Mouse (Mus musculus): ENCODE results near the gene Letmd1. TPM values are rescaled to one million over a fixed set of nuclear protein-coding genes. Genes with fewer than 3 reads are reported as not detected.
A peak's percentile ranks its signal among the peaks of the same experiment; 100 is the strongest.
"Not testable (repeated sequence)": the region's sequence is repeated elsewhere in the genome, so short reads cannot be mapped to it uniquely, and the experiment has no call there.

Letmd1 gene
- total RNA-seq, 1 experiment = 11.2 TPM

- H3K36me3 ChIP-seq (ENCODE audit: control insufficient read depth, insufficient read depth, low read length, poor library complexity, severe bottlenecking) = peaks cover 22% of the 10 kb centered on the region
- in situ Hi-C loops (cut with MboI; ENCODE audit: low sequenced_read_pairs in 2 of 2, unreplicated experiment in 2 of 2) = no loop called here
- no peak overlapping the region for H3K9ac ChIP-seq (ENCODE audit: insufficient read depth, low read depth, low read length, poor library complexity, severe bottlenecking)
- TF ChIP-seq CHD2 (IDR thresholded peaks at IDR 0.05; ENCODE audit: low read depth, low read length) (no peak), MAFK (IDR thresholded peaks at IDR 0.05; ENCODE audit: insufficient read depth, low read depth, low read length) (peak; percentile 62), ZNF384 (IDR thresholded peaks at IDR 0.05; ENCODE audit: low read depth, low read length) (no peak), ZC3H11A (IDR thresholded peaks at IDR 0.05; ENCODE audit: borderline replicate concordance, low read depth, low read length) (no peak)
- no peaks in the 10 kb centered on the region for H3K9me3 ChIP-seq (ENCODE audit: control insufficient read depth, insufficient read depth, low read depth, low read length)
- H3K27ac ChIP-seq (ENCODE audit: insufficient read depth, low read depth, low read length, poor library complexity, severe bottlenecking) = no peak overlapping the region
- peaks cover 0 to 21% of the 10 kb centered on the region in 2 experiments; a peak in 2 of 4 replicates for H3K4me1 ChIP-seq (ENCODE audit: control insufficient read depth in 2 of 2, insufficient read depth in 2 of 2, low read length in 2 of 2, poor library complexity in 1 of 2)
- H3K4me3 ChIP-seq (ENCODE audit: insufficient read depth in 1 of 2, low read depth in 1 of 2, low read length in 2 of 2, poor library complexity in 1 of 2, severe bottlenecking in 1 of 2) = no peak overlapping the region
- DNase-seq (ENCODE audit: low read depth, low spot score) = no peak
These were observed 18.2 kb downstream of the Letmd1 start for GRCm38 (mm10) chr15:100487050-100487449.

- H3K27ac ChIP-seq (ENCODE audit: insufficient read depth, low read depth, low read length, poor library complexity, severe bottlenecking); H3K9me3 ChIP-seq (ENCODE audit: control insufficient read depth, insufficient read depth, low read depth, low read length); DNase-seq (ENCODE audit: low read depth, low spot score); in situ Hi-C loops (cut with MboI; ENCODE audit: low sequenced_read_pairs in 2 of 2, unreplicated experiment in 2 of 2); H3K4me3 ChIP-seq (ENCODE audit: insufficient read depth in 1 of 2, low read depth in 1 of 2, low read length in 2 of 2, poor library complexity in 1 of 2, severe bottlenecking in 1 of 2); H3K9ac ChIP-seq (ENCODE audit: insufficient read depth, low read depth, low read length, poor library complexity, severe bottlenecking): not testable (repeated sequence)
- H3K36me3 ChIP-seq (ENCODE audit: control insufficient read depth, insufficient read depth, low read length, poor library complexity, severe bottlenecking) = peaks cover 12% of the 10 kb centered on the region
- H3K4me1 ChIP-seq (ENCODE audit: control insufficient read depth in 2 of 2, insufficient read depth in 2 of 2, low read length in 2 of 2, poor library complexity in 1 of 2) = peaks cover 0 to 16% of the 10 kb centered on the region in 2 experiments; a peak in 2 of 4 replicates
These were observed 19.5 kb downstream of the Letmd1 start for GRCm38 (mm10) chr15:100488297-100488696.

- TF ChIP-seq CHD2 (IDR thresholded peaks at IDR 0.05; ENCODE audit: low read depth, low read length) (no peak), ZNF384 (IDR thresholded peaks at IDR 0.05; ENCODE audit: low read depth, low read length) (no peak), MAFK (IDR thresholded peaks at IDR 0.05; ENCODE audit: insufficient read depth, low read depth, low read length) (no peak), ZC3H11A (IDR thresholded peaks at IDR 0.05; ENCODE audit: borderline replicate concordance, low read depth, low read length) (no peak), HCFC1 (IDR thresholded peaks at IDR 0.05; ENCODE audit: borderline replicate concordance, insufficient read depth, low read length) (no peak)
- no peak overlapping the region for H3K27ac ChIP-seq (ENCODE audit: insufficient read depth, low read depth, low read length, poor library complexity, severe bottlenecking)
- no peak overlapping the region for H3K9ac ChIP-seq (ENCODE audit: insufficient read depth, low read depth, low read length, poor library complexity, severe bottlenecking)
- no peaks in the 10 kb centered on the region for H3K9me3 ChIP-seq (ENCODE audit: control insufficient read depth, insufficient read depth, low read depth, low read length)
- in situ Hi-C loops (cut with MboI; ENCODE audit: low sequenced_read_pairs in 2 of 2, unreplicated experiment in 2 of 2) = no loop called here
- peaks cover 5 to 15% of the 10 kb centered on the region in 2 experiments; a peak in 2 of 4 replicates for H3K4me1 ChIP-seq (ENCODE audit: control insufficient read depth in 2 of 2, insufficient read depth in 2 of 2, low read length in 2 of 2, poor library complexity in 1 of 2)
- no peak overlapping the region for H3K4me3 ChIP-seq (ENCODE audit: insufficient read depth in 1 of 2, low read depth in 1 of 2, low read length in 2 of 2, poor library complexity in 1 of 2, severe bottlenecking in 1 of 2)
- no peak for DNase-seq (ENCODE audit: low read depth, low spot score)
- peaks cover 9% of the 10 kb centered on the region for H3K36me3 ChIP-seq (ENCODE audit: control insufficient read depth, insufficient read depth, low read length, poor library complexity, severe bottlenecking)
These were observed 20.4 kb downstream of the Letmd1 start for GRCm38 (mm10) chr15:100489263-100489662.

- peaks cover 6% of the 10 kb centered on the region; the same call in 1 of the 2 replicates for H3K36me3 ChIP-seq (ENCODE audit: control insufficient read depth, insufficient read depth, low read length, poor library complexity, severe bottlenecking)
- in situ Hi-C loops (cut with MboI; ENCODE audit: low sequenced_read_pairs in 2 of 2, unreplicated experiment in 2 of 2) = no loop called here
- H3K4me3 ChIP-seq (ENCODE audit: insufficient read depth in 1 of 2, low read depth in 1 of 2, low read length in 2 of 2, poor library complexity in 1 of 2, severe bottlenecking in 1 of 2) = no peak overlapping the region
- DNase-seq (ENCODE audit: low read depth, low spot score) = no peak
- H3K4me1 ChIP-seq (ENCODE audit: control insufficient read depth in 2 of 2, insufficient read depth in 2 of 2, low read length in 2 of 2, poor library complexity in 1 of 2) = peaks cover 5 to 8% of the 10 kb centered on the region in 2 experiments; a peak in 2 of 4 replicates
- H3K9me3 ChIP-seq (ENCODE audit: control insufficient read depth, insufficient read depth, low read depth, low read length) = no peaks in the 10 kb centered on the region
- TF ChIP-seq ZNF384 (IDR thresholded peaks at IDR 0.05; ENCODE audit: low read depth, low read length) (no peak), CHD2 (IDR thresholded peaks at IDR 0.05; ENCODE audit: low read depth, low read length) (no peak), ZC3H11A (IDR thresholded peaks at IDR 0.05; ENCODE audit: borderline replicate concordance, low read depth, low read length) (no peak), HCFC1 (IDR thresholded peaks at IDR 0.05; ENCODE audit: borderline replicate concordance, insufficient read depth, low read length) (no peak), MAFK (IDR thresholded peaks at IDR 0.05; ENCODE audit: insufficient read depth, low read depth, low read length) (no peak)
- no peak overlapping the region for H3K9ac ChIP-seq (ENCODE audit: insufficient read depth, low read depth, low read length, poor library complexity, severe bottlenecking)
- no peak overlapping the region for H3K27ac ChIP-seq (ENCODE audit: insufficient read depth, low read depth, low read length, poor library complexity, severe bottlenecking)
These were observed 23.1 kb downstream of the Letmd1 start for GRCm38 (mm10) chr15:100491966-100492365.

- H3K4me1 ChIP-seq (ENCODE audit: control insufficient read depth in 2 of 2, insufficient read depth in 2 of 2, low read length in 2 of 2, poor library complexity in 1 of 2) = peaks cover 5% of the 10 kb centered on the region in 2 experiments; a peak in 2 of 4 replicates
These were observed 25.8 kb downstream of the Letmd1 start for GRCm38 (mm10) chr15:100494647-100495046.

More at GRCm38 (mm10) chr15:100494647-100495046, 25.8 kb downstream of the Letmd1 start:
- no peaks in the 10 kb centered on the region for H3K36me3 ChIP-seq (ENCODE audit: control insufficient read depth, insufficient read depth, low read length, poor library complexity, severe bottlenecking)
- H3K27ac ChIP-seq (ENCODE audit: insufficient read depth, low read depth, low read length, poor library complexity, severe bottlenecking) = no peak overlapping the region
- TF ChIP-seq HCFC1 (IDR thresholded peaks at IDR 0.05; ENCODE audit: borderline replicate concordance, insufficient read depth, low read length) = no peak
- H3K9ac ChIP-seq (ENCODE audit: insufficient read depth, low read depth, low read length, poor library complexity, severe bottlenecking) = peak overlapping the region; percentile 85
- H3K4me3 ChIP-seq (ENCODE audit: insufficient read depth in 1 of 2, low read depth in 1 of 2, low read length in 2 of 2, poor library complexity in 1 of 2, severe bottlenecking in 1 of 2) = peak overlapping the region; percentile 68 to 85
- DNase-seq (ENCODE audit: low read depth, low spot score) = no peak
- in situ Hi-C loops (cut with MboI; ENCODE audit: low sequenced_read_pairs in 2 of 2, unreplicated experiment in 2 of 2) = no loop called here
- H3K9me3 ChIP-seq (ENCODE audit: control insufficient read depth, insufficient read depth, low read depth, low read length) = peaks cover 2% of the 10 kb centered on the region; the same call in 1 of the 2 replicates
